Mouse (Mus musculus) left cerebral cortex, adult 11 months (tissue): ENCODE measurements around the gene Nphs2.

Experiments
- DNase-seq: peaks from one replicate; pipeline ENCODE4 v3.0.0; 2022; ENCODE audit warnings: low spot score

The Nphs2 gene

GRCm38 (mm10) chr1:156365740-156366139, 55.2 kb downstream of the Nphs2 start, which contains the start of gene Gm2000:
Gene Gm2000 (plus strand): TSS chr1:156366040.
- no peak for DNase-seq
